ENCODE assay signal across 8 mouse cellular contexts in genomic region chr7:143548976-143549457, GRCm38 (mm10). TPM values are rescaled to one million over a fixed set of nuclear protein-coding genes. Genes with fewer than 3 reads are reported as not detected.
A peak's percentile ranks its signal among the peaks of the same experiment; 100 is the strongest.
DNase-seq lines count a peak whose midpoint lies in the region; ATAC-seq and TF ChIP-seq lines count a peak whose summit lies in the region.

Nap1l4 (minus strand) TSS chr7:143549106.

- ATAC-seq in erythroid progenitor cell, adult 5-6 weeks (replicated peaks; ENCODE audit: low FRiP score, poor library complexity, severe bottlenecking), result peak; percentile 93
- peak; percentile 98 for ATAC-seq in heart, embryonic 12.5 days (ENCODE audit: insufficient number of reproducible peaks, low FRiP score)
- ATAC-seq in kidney, postnatal 0 days (replicated peaks; ENCODE audit: low FRiP score, low read depth), result peak; percentile 99
- peak; percentile 98 for ATAC-seq in liver, embryonic 11.5 days (replicated peaks; ENCODE audit: low FRiP score)
- ATAC-seq in stomach, embryonic 14.5 days (ENCODE audit: insufficient number of reproducible peaks, insufficient read depth, low FRiP score, low read depth), result peak; percentile 100

- peak within 1 kb of the TSS; percentile 94 for H3K27ac ChIP-seq in heart, embryonic 12.5 days (ENCODE audit: poor library complexity, severe bottlenecking)
- peak within 1 kb of the TSS; percentile 87 for H3K27ac ChIP-seq in kidney, postnatal 0 days
- H3K27ac ChIP-seq in liver, embryonic 11.5 days (ENCODE audit: low read depth, low read length), result peak within 1 kb of the TSS; percentile 85
- H3K27ac ChIP-seq in stomach, embryonic 14.5 days (ENCODE audit: low read length), result peak within 1 kb of the TSS; percentile 91

- under 1% methylated on average over 43 of the region's 43 CpGs for WGBS in heart, embryonic 12.5 days
- under 1% methylated on average over 43 of the region's 43 CpGs for WGBS in kidney, postnatal 0 days
- WGBS in liver, embryonic 11.5 days, result under 1% methylated on average over 38 of the region's 43 CpGs
- WGBS in stomach, embryonic 14.5 days, result under 1% methylated on average over 42 of the region's 43 CpGs

- no peaks in the 10 kb centered on the region for H3K27me3 ChIP-seq in heart, embryonic 12.5 days (replicated peaks)
- H3K27me3 ChIP-seq in kidney, postnatal 0 days (ENCODE audit: insufficient read depth, low read length), result no peaks in the 10 kb centered on the region
- H3K27me3 ChIP-seq in liver, embryonic 11.5 days (replicated peaks; ENCODE audit: control insufficient read depth, insufficient read depth, low read length), result no peaks in the 10 kb centered on the region
- no peaks in the 10 kb centered on the region for H3K27me3 ChIP-seq in stomach, embryonic 14.5 days (ENCODE audit: control insufficient read depth, insufficient read depth, low read length)

- peak; percentile 99 for DNase-seq in CD4-positive helper T cell, adult 2 months (ENCODE audit: low read depth, low spot score)
- DNase-seq in brain, embryonic 18.5 days (ENCODE audit: low read depth, low spot score), result peak; percentile 96
- peak; percentile 100 for DNase-seq in kidney, postnatal 0 days (ENCODE audit: low spot score)
- peak; percentile 99 for DNase-seq in liver, embryonic 11.5 days (ENCODE audit: low spot score)
- peak; percentile 99 for DNase-seq in naive thymus-derived CD4-positive, alpha-beta T cell, adult 2 months (ENCODE audit: low read depth)

- 0 out of 2 replicates have a peak, but pooled peaks have one; percentile 15 for TF ChIP-seq CTCF in kidney, postnatal 0 days (IDR thresholded peaks at IDR 0.05; ENCODE audit: low read depth)

- H3K9me3 ChIP-seq in heart, embryonic 12.5 days (replicated peaks), result no peaks in the 10 kb centered on the region
- no peaks in the 10 kb centered on the region for H3K9me3 ChIP-seq in kidney, postnatal 0 days (replicated peaks; ENCODE audit: low read length)
- H3K9me3 ChIP-seq in liver, embryonic 11.5 days (ENCODE audit: control insufficient read depth, low read length), result no peaks in the 10 kb centered on the region
- no peaks in the 10 kb centered on the region for H3K9me3 ChIP-seq in stomach, embryonic 14.5 days (ENCODE audit: control insufficient read depth, low read depth, low read length)

- 0 out of 2 replicates have a peak, but pooled peaks cover 20% of the 10 kb centered on the region for H3K36me3 ChIP-seq in heart, embryonic 12.5 days
- 0 out of 2 replicates have a peak, but pooled peaks cover 2% of the 10 kb centered on the region for H3K36me3 ChIP-seq in kidney, postnatal 0 days (ENCODE audit: insufficient read depth, low read length)
- H3K36me3 ChIP-seq in liver, embryonic 11.5 days (ENCODE audit: control insufficient read depth, insufficient read depth, low read length), result no peaks in the 10 kb centered on the region; the same call in 1 of the 2 replicates
- H3K36me3 ChIP-seq in stomach, embryonic 14.5 days (ENCODE audit: control insufficient read depth, insufficient read depth, low read length), result peaks cover 5% of the 10 kb centered on the region; the same call in 1 of the 2 replicates

- H3K4me3 ChIP-seq in heart, embryonic 12.5 days, result peak within 1 kb of the TSS; percentile 84
- peak within 1 kb of the TSS; percentile 66 for H3K4me3 ChIP-seq in kidney, postnatal 0 days (replicated peaks; ENCODE audit: low read depth, low read length)
- H3K4me3 ChIP-seq in liver, embryonic 11.5 days (ENCODE audit: low read depth, low read length), result peak within 1 kb of the TSS; percentile 95
- peak within 1 kb of the TSS; percentile 95 for H3K4me3 ChIP-seq in stomach, embryonic 14.5 days (ENCODE audit: low read depth, low read length)

- H3K4me2 ChIP-seq in heart, embryonic 12.5 days, result peak within 1 kb of the TSS; percentile 88
- peak within 1 kb of the TSS; percentile 79 for H3K4me2 ChIP-seq in kidney, postnatal 0 days (ENCODE audit: low read length)
- H3K4me2 ChIP-seq in liver, embryonic 11.5 days, result peak within 1 kb of the TSS; percentile 75
- peak within 1 kb of the TSS; percentile 80 for H3K4me2 ChIP-seq in stomach, embryonic 14.5 days (replicated peaks; ENCODE audit: low read depth, low read length)

- peak within 1 kb of the TSS; percentile 90 for H3K9ac ChIP-seq in heart, embryonic 12.5 days
- peak within 1 kb of the TSS; percentile 77 for H3K9ac ChIP-seq in kidney, postnatal 0 days (ENCODE audit: low read depth, low read length)
- peak within 1 kb of the TSS; percentile 97 for H3K9ac ChIP-seq in liver, embryonic 11.5 days (ENCODE audit: low read depth, low read length)
- H3K9ac ChIP-seq in stomach, embryonic 14.5 days (replicated peaks; ENCODE audit: low read depth, low read length), result peak within 1 kb of the TSS; percentile 90

- H3K4me1 ChIP-seq in heart, embryonic 12.5 days (replicated peaks), result peaks cover 28% of the 10 kb centered on the region
- peaks cover 11% of the 10 kb centered on the region for H3K4me1 ChIP-seq in kidney, postnatal 0 days (replicated peaks; ENCODE audit: insufficient read depth, low read length)
- H3K4me1 ChIP-seq in liver, embryonic 11.5 days (replicated peaks; ENCODE audit: control insufficient read depth, insufficient read depth, low read length), result peaks cover 17% of the 10 kb centered on the region
- H3K4me1 ChIP-seq in stomach, embryonic 14.5 days (ENCODE audit: control insufficient read depth, insufficient read depth, low read length), result peaks cover 8% of the 10 kb centered on the region; the same call in 1 of the 2 replicates

RNA-seq across cellular contexts. Expression of gene Nap1l4, which starts in this region (rescaled TPM):
- total RNA-seq in erythroid progenitor cell, adult 5-6 weeks (2015; ENCODE audit: low replicate concordance), result 114 and 120 TPM in 2 replicates
- 158 and 165 TPM in 2 replicates for total RNA-seq in erythroid progenitor cell, adult 5-6 weeks (2017; ENCODE audit: low replicate concordance)
- 236 and 244 TPM in 2 replicates for polyA plus RNA-seq in heart, embryonic 12.5 days (2016; fragmentation: Nextera tagmentation; extraction: Ambion mirVana)
- 156 and 178 TPM in 2 replicates for polyA plus RNA-seq in kidney, postnatal 0 days (2015; fragmentation: Nextera tagmentation; extraction: Ambion mirVana)
- polyA plus RNA-seq in liver, embryonic 11.5 days (2014; fragmentation: Nextera tagmentation; extraction: Ambion mirVana), result 133 and 139 TPM in 2 replicates
- polyA plus RNA-seq in stomach, embryonic 14.5 days (2014; fragmentation: Nextera tagmentation; extraction: Ambion mirVana), result 109 and 120 TPM in 2 replicates

Comparison
In these comparisons a context has a peak if more than half of its experiments do, and no peak if none do; other contexts are left out.
1. Peak in every context shown above with its lines: DNase-seq, ATAC-seq, H3K4me3 ChIP-seq and H3K27ac ChIP-seq.